Mouse (Mus musculus): Measurements from ENCODE around the gene Coro1a.

DNA sequence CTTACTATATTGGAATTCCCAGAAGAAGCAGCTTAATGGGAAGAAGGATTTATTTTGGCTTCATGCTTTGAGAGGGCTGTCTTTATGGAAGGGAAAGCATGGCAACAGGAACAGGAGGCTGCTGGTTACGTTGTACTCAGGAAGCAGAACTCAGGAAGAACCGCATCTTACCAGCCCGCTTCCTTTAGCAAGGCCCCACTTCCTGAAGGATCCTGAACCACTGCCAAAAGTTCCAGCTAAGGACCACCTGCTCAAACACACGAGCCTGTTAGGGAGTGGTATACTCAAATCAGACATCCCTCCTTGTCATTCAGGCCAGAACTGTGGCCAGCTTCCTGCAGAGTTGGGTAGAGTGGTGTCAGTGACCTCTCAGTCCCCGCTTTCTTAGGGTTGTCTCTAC, 39.1 kb downstream of the Coro1a start:
- TF ChIP-seq GATA1 (IDR thresholded peaks at IDR 0.05; ENCODE audit: borderline replicate concordance, low read length): no peak
- TF ChIP-seq FLI1 (IDR thresholded peaks at IDR 0.05; ENCODE audit: low read length): no peak
